Mouse (Mus musculus) left cerebral cortex, postnatal 4 days (tissue): Measurements from ENCODE around the gene Cpsf4l. TPM values are rescaled to one million over a fixed set of nuclear protein-coding genes. Genes with fewer than 3 reads are reported as not detected.
A peak's percentile ranks its signal among the peaks of the same experiment; 100 is the strongest.

ENCODE experiments used
- DNase-seq: peaks from one replicate; pipeline ENCODE4 v3.0.0-alpha.2; 2022
- intact Hi-C: fragments of 180-260 bp; cut with DNase I; formaldehyde crosslinking; loops from one replicate; pipeline ENCODE4 v1.15.1; 2025
- total RNA-seq, 2 experiments: library from RNA; stranded (reverse); gene quantifications; 2 replicates each; pipeline ENCODE4 v1.2.3; 2021

The Cpsf4l gene
- not detected for total RNA-seq

- intact Hi-C loops = no loop called here
- no peak for DNase-seq
Observed at GRCm38 (mm10) chr11:113709731-113710256, at the start of gene Cpsf4l. Gene Cpsf4l, minus strand, starts transcription at chr11:113710017.

GRCm38 (mm10) chr11:113758851-113759250 lies 49.0 kb upstream of the Cpsf4l start:
- intact Hi-C loops = no loop called here
- DNase-seq = no peak

- intact Hi-C loops = no loop called here
- no peak for DNase-seq
Observed at GRCm38 (mm10) chr11:113756578-113756977, 46.8 kb upstream of the Cpsf4l start.

- no peak for DNase-seq
- intact Hi-C loops = no loop called here
Observed at GRCm38 (mm10) chr11:113755878-113756277, 46.1 kb upstream of the Cpsf4l start.

GRCm38 (mm10) chr11:113754845-113755244 lies 45.0 kb upstream of the Cpsf4l start:
- no peak for DNase-seq
- intact Hi-C loops = no loop called here

- DNase-seq = no peak
- intact Hi-C loops = no loop called here
Observed at GRCm38 (mm10) chr11:113752685-113753430, 43.0 kb upstream of the Cpsf4l start.

GRCm38 (mm10) chr11:113752158-113752661 lies 42.4 kb upstream of the Cpsf4l start:
- no peak for DNase-seq
- intact Hi-C loops = no loop called here

- DNase-seq = peak; percentile 92
- intact Hi-C loops = no loop called here
Observed at GRCm38 (mm10) chr11:113751484-113752084, 41.8 kb upstream of the Cpsf4l start, which contains the start of gene Cdc42ep4. Gene Cdc42ep4, minus strand, starts transcription at chr11:113751881.

GRCm38 (mm10) chr11:113750571-113751483 lies 41.0 kb upstream of the Cpsf4l start:
- intact Hi-C loops = no loop called here
- DNase-seq = peak; percentile 73

- intact Hi-C loops = loop anchor here (5.0 kb wide), 1 partner anchor 62 kb away; no protein-coding TSS in a partner anchor
- DNase-seq = peak; percentile 56
Observed at GRCm38 (mm10) chr11:113749749-113750351, 40.0 kb upstream of the Cpsf4l start.

- no peak for DNase-seq
- intact Hi-C loops = loop anchor here (5.0 kb wide), 1 partner anchor 63 kb away; no protein-coding TSS in a partner anchor
Observed at GRCm38 (mm10) chr11:113748797-113749521, 39.1 kb upstream of the Cpsf4l start.

GRCm38 (mm10) chr11:113747725-113748380 lies 38.0 kb upstream of the Cpsf4l start:
- no peak for DNase-seq
- intact Hi-C loops = loop anchor here (5.0 kb wide), 1 partner anchor 64 kb away; no protein-coding TSS in a partner anchor

GRCm38 (mm10) chr11:113747056-113747455 lies 37.2 kb upstream of the Cpsf4l start:
- DNase-seq = no peak
- intact Hi-C loops = loop anchor here (5.0 kb wide), 1 partner anchor 65 kb away; no protein-coding TSS in a partner anchor

GRCm38 (mm10) chr11:113745961-113746360 lies 36.1 kb upstream of the Cpsf4l start:
- intact Hi-C loops = loop anchor here (5.0 kb wide), 1 partner anchor 66 kb away; no protein-coding TSS in a partner anchor

GRCm38 (mm10) chr11:113742998-113743397 lies 33.2 kb upstream of the Cpsf4l start:
- intact Hi-C loops = no loop called here
- no peak for DNase-seq

More at GRCm38 (mm10) chr11:113745961-113746360, 36.1 kb upstream of the Cpsf4l start:
- DNase-seq = no peak

- no peak for DNase-seq
- intact Hi-C loops = no loop called here
Observed at GRCm38 (mm10) chr11:113740100-113740499, 30.3 kb upstream of the Cpsf4l start.

GRCm38 (mm10) chr11:113739213-113739612 lies 29.4 kb upstream of the Cpsf4l start:
- no peak for DNase-seq
- intact Hi-C loops = no loop called here

- intact Hi-C loops = no loop called here
- no peak for DNase-seq
Observed at GRCm38 (mm10) chr11:113737912-113738311, 28.1 kb upstream of the Cpsf4l start.

GRCm38 (mm10) chr11:113737553-113737854 lies 27.7 kb upstream of the Cpsf4l start:
- intact Hi-C loops = no loop called here
- no peak for DNase-seq
